Mouse (Mus musculus): ENCODE data around the gene Olfr934. TPM values are rescaled to one million over a fixed set of nuclear protein-coding genes. Genes with fewer than 3 reads are reported as not detected.
A peak's percentile ranks its signal among the peaks of the same experiment; 100 is the strongest.

Gene Olfr934
- polyA plus RNA-seq (2015; fragmentation: Nextera tagmentation; extraction: Ambion mirVana), result not detected in 2 replicates

DNA sequence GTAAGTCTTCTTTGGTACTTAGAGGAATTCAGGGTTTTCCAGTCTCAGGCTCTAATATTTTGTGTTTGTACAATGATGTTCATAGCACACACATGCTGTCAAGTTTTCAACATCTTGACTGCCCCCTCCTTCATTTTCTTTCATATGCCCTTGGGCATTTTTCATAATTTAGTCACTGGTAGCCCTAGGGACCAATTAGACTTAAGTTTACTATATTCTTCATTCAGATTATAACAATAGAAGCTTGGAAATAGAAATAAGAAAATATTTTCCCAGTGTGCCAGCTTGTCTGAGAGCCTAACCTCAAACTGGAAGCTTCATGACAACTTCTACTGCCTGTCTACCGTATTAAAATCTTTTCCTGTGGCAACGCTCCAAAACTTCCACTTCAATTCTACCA lies at the start of gene Olfr934:
Gene Olfr934, minus strand, starts transcription at position 101 of the 400 bp plus-strand sequence.
- WGBS, result 95% methylated on average over 2 of the region's 2 CpGs
- Histone ChIP-seq H3K36me3 (ENCODE audit: insufficient read depth, low read length) (no peaks in the 10 kb centered on the region), H3K9ac (ENCODE audit: low read depth, low read length) (no peak within 1 kb of the TSS), H3K27me3 (ENCODE audit: insufficient read depth, low read length) (no peaks in the 10 kb centered on the region), H3K9me3 (replicated peaks; ENCODE audit: low read length) (no peaks in the 10 kb centered on the region; the same call in 1 of the 2 replicates), H3K27ac (no peak within 1 kb of the TSS), H3K4me1 (replicated peaks; ENCODE audit: insufficient read depth, low read length) (no peaks in the 10 kb centered on the region), H3K4me3 (replicated peaks; ENCODE audit: low read depth, low read length) (no peak within 1 kb of the TSS), H3K4me2 (ENCODE audit: low read length) (no peak within 1 kb of the TSS)
- no peak for ATAC-seq (replicated peaks; ENCODE audit: low FRiP score, low read depth)
- no peak for TF ChIP-seq CTCF (IDR thresholded peaks at IDR 0.05; ENCODE audit: low read depth)
- DNase-seq (ENCODE audit: low spot score), result no peak

DNA sequence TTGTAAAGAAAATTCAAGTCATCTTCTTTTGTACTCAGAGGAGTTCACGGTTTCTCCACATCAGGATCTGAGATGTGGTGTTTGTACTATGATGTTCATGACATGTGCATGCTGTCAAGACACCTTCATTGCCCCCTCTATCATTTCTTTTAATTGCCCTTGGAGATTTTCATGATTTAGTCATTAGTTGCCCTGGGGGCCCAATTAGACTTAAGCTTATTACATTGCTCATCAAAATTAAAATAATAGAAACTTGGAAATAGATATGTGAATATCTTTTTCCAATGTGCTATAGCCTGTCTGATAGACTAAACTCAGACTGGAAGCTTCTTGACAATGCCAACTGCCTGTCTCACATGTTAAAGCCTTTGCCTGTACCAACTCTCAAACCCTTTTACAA lies 35.2 kb upstream of the Olfr934 start, which contains the start of gene Olfr146:
Gene Olfr146, minus strand, starts transcription at position 101 of the 400 bp plus-strand sequence.
- Histone ChIP-seq H3K36me3 (ENCODE audit: insufficient read depth, low read length) (no peaks in the 10 kb centered on the region), H3K4me3 (replicated peaks; ENCODE audit: low read depth, low read length) (no peak within 1 kb of the TSS), H3K27me3 (ENCODE audit: insufficient read depth, low read length) (no peaks in the 10 kb centered on the region), H3K9ac (ENCODE audit: low read depth, low read length) (no peak within 1 kb of the TSS), H3K4me1 (replicated peaks; ENCODE audit: insufficient read depth, low read length) (no peaks in the 10 kb centered on the region), H3K27ac (no peak within 1 kb of the TSS), H3K9me3 (replicated peaks; ENCODE audit: low read length) (no peaks in the 10 kb centered on the region), H3K4me2 (ENCODE audit: low read length) (no peak within 1 kb of the TSS)
- DNase-seq (ENCODE audit: low spot score), result no peak
- TF ChIP-seq CTCF (IDR thresholded peaks at IDR 0.05; ENCODE audit: low read depth), result no peak
- ATAC-seq (replicated peaks; ENCODE audit: low FRiP score, low read depth), result no peak
- 66% methylated on average over 1 of the region's 1 CpGs for WGBS

GRCm38 (mm10) chr9:38999583-38999982 lies 11.5 kb upstream of the Olfr934 start, which contains the start of gene Olfr935:
TSS of gene Olfr935 (minus strand) at chr9:38999683.
- Histone ChIP-seq H3K27me3 (ENCODE audit: insufficient read depth, low read length) (no peaks in the 10 kb centered on the region), H3K4me3 (replicated peaks; ENCODE audit: low read depth, low read length) (no peak within 1 kb of the TSS), H3K27ac (no peak within 1 kb of the TSS), H3K36me3 (ENCODE audit: insufficient read depth, low read length) (no peaks in the 10 kb centered on the region), H3K4me2 (ENCODE audit: low read length) (no peak within 1 kb of the TSS), H3K9ac (ENCODE audit: low read depth, low read length) (no peak within 1 kb of the TSS), H3K4me1 (replicated peaks; ENCODE audit: insufficient read depth, low read length) (no peaks in the 10 kb centered on the region), H3K9me3 (replicated peaks; ENCODE audit: low read length) (no peaks in the 10 kb centered on the region)
- WGBS, result 62% methylated on average over 2 of the region's 2 CpGs
- ATAC-seq (replicated peaks; ENCODE audit: low FRiP score, low read depth) (no peak), DNase-seq (ENCODE audit: low spot score) (no peak)
- TF ChIP-seq CTCF (IDR thresholded peaks at IDR 0.05; ENCODE audit: low read depth), result no peak

DNA sequence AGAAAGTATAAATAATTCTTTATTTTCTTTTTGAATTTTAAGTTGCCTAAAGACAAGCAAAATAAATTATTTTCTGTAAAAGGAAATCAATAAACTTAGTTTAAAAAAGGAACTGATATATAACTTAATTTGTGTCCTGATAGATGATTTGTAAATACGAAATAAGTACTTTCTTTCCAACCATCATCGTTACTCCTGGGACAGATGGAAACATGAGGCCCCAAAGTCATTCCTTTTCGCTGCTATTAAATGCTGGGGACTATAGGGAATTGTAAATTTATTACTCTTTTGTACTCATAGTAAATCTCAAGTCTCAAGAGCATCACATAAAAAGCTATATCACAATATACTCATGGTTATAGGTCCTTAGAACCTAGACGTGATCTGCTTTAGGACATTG lies 16.1 kb downstream of the Olfr934 start, which contains the start of gene Olfr933:
Gene Olfr933, plus strand, starts transcription at position 301 of the 400 bp plus-strand sequence.
- Histone ChIP-seq H3K9ac (ENCODE audit: low read depth, low read length) (no peak within 1 kb of the TSS), H3K27ac (no peak within 1 kb of the TSS), H3K4me3 (replicated peaks; ENCODE audit: low read depth, low read length) (no peak within 1 kb of the TSS), H3K36me3 (ENCODE audit: insufficient read depth, low read length) (no peaks in the 10 kb centered on the region), H3K27me3 (ENCODE audit: insufficient read depth, low read length) (no peaks in the 10 kb centered on the region), H3K4me2 (ENCODE audit: low read length) (no peak within 1 kb of the TSS), H3K4me1 (replicated peaks; ENCODE audit: insufficient read depth, low read length) (no peaks in the 10 kb centered on the region), H3K9me3 (replicated peaks; ENCODE audit: low read length) (no peaks in the 10 kb centered on the region)
- WGBS, result 64% methylated on average over 4 of the region's 4 CpGs
- DNase-seq (ENCODE audit: low spot score) (no peak), ATAC-seq (replicated peaks; ENCODE audit: low FRiP score, low read depth) (no peak)
- TF ChIP-seq CTCF (IDR thresholded peaks at IDR 0.05; ENCODE audit: low read depth), result no peak

GRCm38 (mm10) chr9:38954124-38954416 lies 34.0 kb downstream of the Olfr934 start:
- Histone ChIP-seq H3K4me1 (replicated peaks; ENCODE audit: insufficient read depth, low read length) (no peaks in the 10 kb centered on the region), H3K27ac (no peak overlapping the region), H3K9me3 (replicated peaks; ENCODE audit: low read length) (no peaks in the 10 kb centered on the region), H3K36me3 (ENCODE audit: insufficient read depth, low read length) (no peaks in the 10 kb centered on the region), H3K4me3 (replicated peaks; ENCODE audit: low read depth, low read length) (no peak overlapping the region), H3K4me2 (ENCODE audit: low read length) (0 out of 2 replicates have a peak overlapping the region, but pooled peaks have one; percentile 10), H3K27me3 (ENCODE audit: insufficient read depth, low read length) (no peaks in the 10 kb centered on the region), H3K9ac (ENCODE audit: low read depth, low read length) (no peak overlapping the region)
- peak; percentile 43 for TF ChIP-seq CTCF (IDR thresholded peaks at IDR 0.05; ENCODE audit: low read depth)
- 75% methylated on average over 4 of the region's 4 CpGs for WGBS
- ATAC-seq (replicated peaks; ENCODE audit: low FRiP score, low read depth) (no peak), DNase-seq (ENCODE audit: low spot score) (peak; percentile 41)

GRCm38 (mm10) chr9:38953401-38954123 lies 34.6 kb downstream of the Olfr934 start:
- DNase-seq (ENCODE audit: low spot score), result no peak
- Histone ChIP-seq H3K4me1 (replicated peaks; ENCODE audit: insufficient read depth, low read length) (no peaks in the 10 kb centered on the region), H3K9ac (ENCODE audit: low read depth, low read length) (no peak overlapping the region), H3K36me3 (ENCODE audit: insufficient read depth, low read length) (no peaks in the 10 kb centered on the region), H3K9me3 (replicated peaks; ENCODE audit: low read length) (no peaks in the 10 kb centered on the region), H3K27me3 (ENCODE audit: insufficient read depth, low read length) (no peaks in the 10 kb centered on the region), H3K4me3 (replicated peaks; ENCODE audit: low read depth, low read length) (no peak overlapping the region), H3K27ac (no peak overlapping the region), H3K4me2 (ENCODE audit: low read length) (peak overlapping the region; percentile 10; the same call in 1 of the 2 replicates)
- TF ChIP-seq CTCF (IDR thresholded peaks at IDR 0.05; ENCODE audit: low read depth), result no peak
- ATAC-seq (replicated peaks; ENCODE audit: low FRiP score, low read depth), result no peak
- 29% methylated on average over 7 of the region's 7 CpGs for WGBS

Other genes with a start within 250 kb of the Olfr934 start
- 0.05 and 0.08 TPM in 2 replicates for gene Olfr920, start 236.0 kb downstream of the Olfr934 start, polyA plus RNA-seq (2015; fragmentation: Nextera tagmentation; extraction: Ambion mirVana)
- not detected in 2 replicates for gene Olfr921, start 215.2 kb downstream of the Olfr934 start, polyA plus RNA-seq (2015; fragmentation: Nextera tagmentation; extraction: Ambion mirVana)
- not detected in 2 replicates for gene Olfr922, start 173.7 kb downstream of the Olfr934 start, polyA plus RNA-seq (2015; fragmentation: Nextera tagmentation; extraction: Ambion mirVana)
- not detected in 2 replicates for gene Olfr923, start 161.8 kb downstream of the Olfr934 start, polyA plus RNA-seq (2015; fragmentation: Nextera tagmentation; extraction: Ambion mirVana)
- gene Olfr924, start 143.9 kb downstream of the Olfr934 start, polyA plus RNA-seq (2015; fragmentation: Nextera tagmentation; extraction: Ambion mirVana), result not detected in 2 replicates
- not detected in 2 replicates for gene Olfr26, start 133.3 kb downstream of the Olfr934 start, polyA plus RNA-seq (2015; fragmentation: Nextera tagmentation; extraction: Ambion mirVana)
- not detected in 2 replicates for gene Olfr926, start 111.2 kb downstream of the Olfr934 start, polyA plus RNA-seq (2015; fragmentation: Nextera tagmentation; extraction: Ambion mirVana)
- not detected in 2 replicates for gene Olfr930, start 58.5 kb downstream of the Olfr934 start, polyA plus RNA-seq (2015; fragmentation: Nextera tagmentation; extraction: Ambion mirVana)
- gene Olfr933, start 16.0 kb downstream of the Olfr934 start, polyA plus RNA-seq (2015; fragmentation: Nextera tagmentation; extraction: Ambion mirVana), result not detected in 2 replicates
- not detected in 2 replicates for gene Olfr935, start 11.4 kb upstream of the Olfr934 start, polyA plus RNA-seq (2015; fragmentation: Nextera tagmentation; extraction: Ambion mirVana)
- gene Olfr146, start 35.1 kb upstream of the Olfr934 start, polyA plus RNA-seq (2015; fragmentation: Nextera tagmentation; extraction: Ambion mirVana), result not detected in 2 replicates
- not detected in 2 replicates for gene Olfr937, start 76.6 kb upstream of the Olfr934 start, polyA plus RNA-seq (2015; fragmentation: Nextera tagmentation; extraction: Ambion mirVana)
- gene Olfr938, start 90.6 kb upstream of the Olfr934 start, polyA plus RNA-seq (2015; fragmentation: Nextera tagmentation; extraction: Ambion mirVana), result not detected in 2 replicates
- not detected in 2 replicates for gene Olfr27, start 139.8 kb upstream of the Olfr934 start, polyA plus RNA-seq (2015; fragmentation: Nextera tagmentation; extraction: Ambion mirVana)
- gene Olfr943, start 178.0 kb upstream of the Olfr934 start, polyA plus RNA-seq (2015; fragmentation: Nextera tagmentation; extraction: Ambion mirVana), result not detected in 2 replicates
- not detected in 2 replicates for gene Olfr944, start 213.6 kb upstream of the Olfr934 start, polyA plus RNA-seq (2015; fragmentation: Nextera tagmentation; extraction: Ambion mirVana)